Mouse (Mus musculus) heart, postnatal 0 days (tissue): ENCODE data around the gene Mitd1. TPM values are rescaled to one million over a fixed set of nuclear protein-coding genes. Genes with fewer than 3 reads are reported as not detected.

Source experiments
- ATAC-seq: fragments of 200-750 bp; cut with Nextera tagmentation; 2 replicates; pipeline ENCODE4 v1.8.0; 2017; ENCODE audit warnings: low read depth, moderate number of reproducible peaks, moderate library complexity; ENCODE audit not compliant: insufficient read depth
- DNase-seq: peaks from one replicate; pipeline ENCODE4 v3.0.0-alpha.2; 2016; ENCODE audit warnings: low spot score
- H3K27ac ChIP-seq: fragments of 300-500 bp; sonication (generic); 2 replicates; pipeline ENCODE4 v1.5.1; 2014; ENCODE audit warnings: low read depth, mild to moderate bottlenecking
- H3K27me3 ChIP-seq: fragments of 300-500 bp; sonication (generic); 2 replicates; pipeline ENCODE4 v1.6.1; 2014; ENCODE audit warnings: low read length, mixed read lengths; ENCODE audit not compliant: control insufficient read depth, insufficient read depth
- H3K36me3 ChIP-seq: fragments of 300-500 bp; sonication (generic); replicated peaks from 2 replicates; pipeline ENCODE4 v1.6.1; 2014; ENCODE audit warnings: low read length, mixed read lengths; ENCODE audit not compliant: control insufficient read depth, insufficient read depth
- H3K4me1 ChIP-seq: fragments of 300-500 bp; sonication (generic); 2 replicates; pipeline ENCODE4 v1.6.1; 2014; ENCODE audit warnings: antibody characterized with exemption; ENCODE audit not compliant: control insufficient read depth, insufficient read depth
- H3K4me2 ChIP-seq: fragments of 300-500 bp; sonication (generic); 2 replicates; pipeline ENCODE4 v1.6.1; 2014; ENCODE audit warnings: low read depth, mild to moderate bottlenecking, low read length, moderate library complexity
- H3K4me3 ChIP-seq: fragments of 300-500 bp; sonication (generic); 2 replicates; pipeline ENCODE4 v1.5.1; 2014; ENCODE audit warnings: low read depth, low read length
- H3K9ac ChIP-seq: fragments of 300-500 bp; sonication (generic); replicated peaks from 2 replicates; pipeline ENCODE4 v1.6.1; 2014; ENCODE audit warnings: low read depth, low read length, mixed read lengths
- H3K9me3 ChIP-seq: fragments of 300-500 bp; sonication (generic); replicated peaks from 2 replicates; pipeline ENCODE4 v1.6.1; 2016; ENCODE audit warnings: low read length; ENCODE audit not compliant: control insufficient read depth
- CTCF ChIP-seq: IDR thresholded peaks from 2 replicates; pipeline ENCODE4 v1.5.1; 2016; ENCODE audit warnings: antibody characterized with exemption, control low read depth, low read depth
- EP300 ChIP-seq: IDR thresholded peaks from 2 replicates; pipeline ENCODE4 v1.6.1; 2016; ENCODE audit warnings: antibody characterized with exemption, low read depth
- WGBS: fragments of 180-500 bp; shearing (Covaris S2); extraction: QIAGEN DNeasy Blood & Tissue Kit; methylation state at CpG from one replicate; pipeline ENCODE4 v1.1.7; 2014; 5-methylcytosine and 5-hydroxymethylcytosine counted together
- polyA plus RNA-seq: library from polyadenylated mRNA; unstranded; fragments of >200 nt; fragmentation: Nextera tagmentation; extraction: Ambion mirVana; gene quantifications from 2 replicates; pipeline ENCODE4 v1.2.1, GENCODE M21; 2015
- total RNA-seq: library from RNA; depleted of rRNA; stranded (reverse); fragments of >200 nt; gene quantifications from 2 replicates; pipeline ENCODE4 v1.2.3, GENCODE M21; 2014; ENCODE audit warnings: low replicate concordance; rRNA removed

Mitd1 gene
- total and polyA plus RNA-seq, 2 experiments from 2014 or later = 0.34 to 8.6 TPM

DNA sequence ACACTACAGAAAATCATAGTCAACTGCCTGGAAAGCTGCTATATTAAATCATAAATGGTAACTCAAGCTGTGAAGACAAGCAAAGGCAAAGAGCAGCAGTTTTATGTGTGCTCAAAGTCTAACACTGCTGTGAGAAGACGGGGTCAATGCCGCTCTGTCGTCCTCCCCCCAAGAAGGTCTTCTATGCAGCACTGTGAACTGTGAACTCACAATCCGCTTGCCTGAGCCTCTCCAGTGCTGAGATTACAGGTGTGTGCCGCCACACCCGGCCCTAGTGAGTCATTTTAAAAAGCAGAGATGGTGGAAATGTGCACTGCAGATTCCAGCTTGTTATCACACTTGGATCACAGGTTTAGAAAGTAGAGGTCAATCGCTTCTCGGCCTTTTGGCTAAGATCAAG, 43.3 kb downstream of the Mitd1 start:
- 76% methylated on average over 8 of the region's 8 CpGs for WGBS
- ATAC-seq = no peak
- no peak overlapping the region for H3K9ac ChIP-seq
- TF ChIP-seq EP300 (no peak), CTCF (no peak)
- no peak overlapping the region for H3K27ac ChIP-seq
- H3K27me3 ChIP-seq = no peaks in the 10 kb centered on the region
- H3K4me1 ChIP-seq = no peaks in the 10 kb centered on the region; the same call in 1 of the 2 replicates
- DNase-seq = no peak
- no peak overlapping the region for H3K4me3 ChIP-seq
- no peaks in the 10 kb centered on the region for H3K9me3 ChIP-seq
- no peaks in the 10 kb centered on the region for H3K36me3 ChIP-seq
- H3K4me2 ChIP-seq = no peak overlapping the region

- no peak overlapping the region for H3K4me3 ChIP-seq
- H3K4me1 ChIP-seq = no peaks in the 10 kb centered on the region
- no peak overlapping the region for H3K9ac ChIP-seq
- WGBS = 70% methylated on average over 2 of the region's 2 CpGs
- no peaks in the 10 kb centered on the region for H3K27me3 ChIP-seq
- no peak overlapping the region for H3K27ac ChIP-seq
- peaks cover 5% of the 10 kb centered on the region; the same call in 1 of the 2 replicates for H3K36me3 ChIP-seq
- DNase-seq (no peak), ATAC-seq (no peak)
- no peak for TF ChIP-seq CTCF
- no peak for TF ChIP-seq EP300
- no peaks in the 10 kb centered on the region for H3K9me3 ChIP-seq
- no peak overlapping the region for H3K4me2 ChIP-seq
Measured at GRCm38 (mm10) chr1:37831681-37832080, 58.5 kb downstream of the Mitd1 start.

Other genes with a start within 250 kb of the Mitd1 start
- 0.46 and 2.3 TPM in 2 replicates for gene 2010300C02Rik, start 170.3 kb downstream of the Mitd1 start, total RNA-seq
- 0.95 and 1.0 TPM in 2 replicates for gene 2010300C02Rik, start 170.3 kb downstream of the Mitd1 start, polyA plus RNA-seq
- gene Tsga10, start 24.0 kb downstream of the Mitd1 start, total RNA-seq = 1.5 and 3.7 TPM in 2 replicates
- 3.1 and 3.6 TPM in 2 replicates for gene Tsga10, start 24.0 kb downstream of the Mitd1 start, polyA plus RNA-seq
- gene Lipt1, start 18.7 kb downstream of the Mitd1 start, total RNA-seq = 6.9 and 8.9 TPM in 2 replicates
- 10.4 and 12.0 TPM in 2 replicates for gene Lipt1, start 18.7 kb downstream of the Mitd1 start, polyA plus RNA-seq
- 156 and 175 TPM in 2 replicates for gene Mrpl30, start 66 bp upstream of the Mitd1 start, total RNA-seq
- 478 and 500 TPM in 2 replicates for gene Mrpl30, start 66 bp upstream of the Mitd1 start, polyA plus RNA-seq
- gene Lyg2, start 26.1 kb upstream of the Mitd1 start, total RNA-seq = not detected in 2 replicates
- gene Lyg2, start 26.1 kb upstream of the Mitd1 start, polyA plus RNA-seq = not detected in 2 replicates
- not detected in 2 replicates for gene Lyg1, start 67.3 kb upstream of the Mitd1 start, total RNA-seq
- gene Lyg1, start 67.3 kb upstream of the Mitd1 start, polyA plus RNA-seq = not detected in 2 replicates
- 16.9 and 21.9 TPM in 2 replicates for gene Txndc9, start 107.5 kb upstream of the Mitd1 start, total RNA-seq
- gene Txndc9, start 107.5 kb upstream of the Mitd1 start, polyA plus RNA-seq = 98.0 and 108 TPM in 2 replicates
- 10.4 and 17.8 TPM in 2 replicates for gene Eif5b, start 107.6 kb upstream of the Mitd1 start, total RNA-seq
- gene Eif5b, start 107.6 kb upstream of the Mitd1 start, polyA plus RNA-seq = 14.4 and 15.0 TPM in 2 replicates
- 5.6 and 13.3 TPM in 2 replicates for gene Rev1, start 239.4 kb upstream of the Mitd1 start, total RNA-seq
- 9.0 and 10.3 TPM in 2 replicates for gene Rev1, start 239.4 kb upstream of the Mitd1 start, polyA plus RNA-seq